24 mouse cellular contexts compared by ENCODE assay signal in genomic region chr7:136864677-136865463, GRCm38 (mm10). TPM values are rescaled to one million over a fixed set of nuclear protein-coding genes. Genes with fewer than 3 reads are reported as not detected.
A peak's percentile ranks its signal among the peaks of the same experiment; 100 is the strongest.
DNase-seq lines count a peak whose midpoint lies in the region; ATAC-seq and TF ChIP-seq lines count a peak whose summit lies in the region.
"Had no signal": no experiment of that assay in that cellular context is flagged by ENCODE, and none has a peak within 500 bp of the region (broad histone marks: within the 10 kb centered on the region; RNA-seq: fewer than 3 reads in every experiment).

No protein-coding gene starts in this region.

- peak; percentile 79; the same call in 1 of the 2 replicates for ATAC-seq in lung, embryonic 15.5 days (ENCODE audit: borderline replicate concordance, extremely low read depth, low FRiP score, low TSS enrichment)
- no peak for ATAC-seq in neural tube, embryonic 13.5 days (ENCODE audit: low read depth)
- no peak for ATAC-seq in neural tube, embryonic 15.5 days (ENCODE audit: low FRiP score)
- peak; percentile 29; the same call in 1 of the 2 replicates for ATAC-seq in stomach, postnatal 0 days (ENCODE audit: low FRiP score, low TSS enrichment)
- ATAC-seq: intestine, embryonic 15.5 days; Patski had no signal

- no peaks in the 10 kb centered on the region for H3K9me3 ChIP-seq in lung, embryonic 15.5 days
- H3K9me3 ChIP-seq in neural tube, embryonic 13.5 days = no peaks in the 10 kb centered on the region
- H3K9me3 ChIP-seq in neural tube, embryonic 15.5 days (replicated peaks) = no peaks in the 10 kb centered on the region
- H3K9me3 ChIP-seq in stomach, postnatal 0 days (ENCODE audit: control insufficient read depth, low read length) = no peaks in the 10 kb centered on the region
- H3K9me3 ChIP-seq: hindbrain, embryonic 15.5 days; intestine, embryonic 15.5 days had no signal

- peaks cover 24% of the 10 kb centered on the region for H3K4me1 ChIP-seq in lung, embryonic 15.5 days
- peaks cover 25% of the 10 kb centered on the region for H3K4me1 ChIP-seq in neural tube, embryonic 13.5 days (replicated peaks)
- H3K4me1 ChIP-seq in neural tube, embryonic 15.5 days = peaks cover 17% of the 10 kb centered on the region
- no peaks in the 10 kb centered on the region for H3K4me1 ChIP-seq in stomach, postnatal 0 days (replicated peaks; ENCODE audit: control insufficient read depth, insufficient read depth)
- H3K4me1 ChIP-seq: intestine, embryonic 15.5 days had no signal

- no peaks in the 10 kb centered on the region for H3K27me3 ChIP-seq in lung, embryonic 15.5 days
- no peaks in the 10 kb centered on the region for H3K27me3 ChIP-seq in neural tube, embryonic 13.5 days
- H3K27me3 ChIP-seq in neural tube, embryonic 15.5 days (replicated peaks) = no peaks in the 10 kb centered on the region
- H3K27me3 ChIP-seq in stomach, postnatal 0 days (ENCODE audit: control insufficient read depth, insufficient read depth, low read length) = no peaks in the 10 kb centered on the region
- H3K27me3 ChIP-seq: intestine, embryonic 15.5 days; Patski had no signal

- DNase-seq in gastrocnemius, adult 2 months = no peak
- no peak for DNase-seq in gastrocnemius, adult 8-10 months (ENCODE audit: low spot score in 2 of 2)
- no peak for DNase-seq in lung, postnatal 36 days
- DNase-seq in stomach, postnatal 0 days (ENCODE audit: low spot score) = peak; percentile 14
- DNase-seq in urinary bladder, postnatal 36 days (ENCODE audit: low spot score in 2 of 2) = no peak
- DNase-seq: adrenal gland, postnatal 36 days; B cell, adult 2 months; cerebellum, adult 11 months; cerebellum, adult 9-11 months; heart, postnatal 4 days; kidney, adult 8-10 months; kidney, postnatal 14 days; left cerebral cortex, postnatal 4 days; right cerebral cortex, adult 18-20 months; right cerebral cortex, postnatal 4 days had no signal

- no peaks in the 10 kb centered on the region for H3K36me3 ChIP-seq in lung, embryonic 15.5 days
- H3K36me3 ChIP-seq in neural tube, embryonic 13.5 days = no peaks in the 10 kb centered on the region
- H3K36me3 ChIP-seq in neural tube, embryonic 15.5 days = no peaks in the 10 kb centered on the region
- no peaks in the 10 kb centered on the region for H3K36me3 ChIP-seq in stomach, postnatal 0 days (ENCODE audit: control insufficient read depth, insufficient read depth, low read length)
- H3K36me3 ChIP-seq: G1E; hindbrain, embryonic 15.5 days; intestine, embryonic 15.5 days; midbrain, embryonic 12.5 days had no signal

- H3K4me2 ChIP-seq in lung, embryonic 15.5 days = no peak overlapping the region; the same call in 1 of the 2 replicates
- H3K4me2 ChIP-seq in neural tube, embryonic 13.5 days = no peak overlapping the region
- no peak overlapping the region for H3K4me2 ChIP-seq in neural tube, embryonic 15.5 days
- no peak overlapping the region for H3K4me2 ChIP-seq in stomach, postnatal 0 days (replicated peaks; ENCODE audit: low read depth)
- H3K4me2 ChIP-seq: hindbrain, embryonic 15.5 days; intestine, embryonic 15.5 days; midbrain, embryonic 12.5 days had no signal

- TF ChIP-seq EP300 in stomach, postnatal 0 days (optimal IDR thresholded peaks at IDR 0.05) = no peak

- intact Hi-C loops in gastrocnemius, adult 2 months (cut with DNase I) = no loop called here

- H3K4me3 ChIP-seq in gastrocnemius, adult 2 months = no peak overlapping the region
- H3K4me3 ChIP-seq in lung, embryonic 15.5 days = no peak overlapping the region
- no peak overlapping the region for H3K4me3 ChIP-seq in neural tube, embryonic 13.5 days
- no peak overlapping the region for H3K4me3 ChIP-seq in neural tube, embryonic 15.5 days (replicated peaks)
- H3K4me3 ChIP-seq in stomach, postnatal 0 days (ENCODE audit: low read depth, low read length) = no peak overlapping the region
- H3K4me3 ChIP-seq: hindbrain, embryonic 15.5 days; intestine, embryonic 15.5 days; midbrain, embryonic 12.5 days; myocyte had no signal

- 28% methylated on average over 7 of the region's 7 CpGs for WGBS in lung, embryonic 15.5 days
- WGBS in neural tube, embryonic 13.5 days = 11% methylated on average over 7 of the region's 7 CpGs
- 21% methylated on average over 7 of the region's 7 CpGs for WGBS in neural tube, embryonic 15.5 days
- whole genome bisulfite sequencing in stomach, postnatal 0 days = 32% methylated on average over 7 of the region's 7 CpGs

- no peak overlapping the region for H3K9ac ChIP-seq in lung, embryonic 15.5 days
- H3K9ac ChIP-seq in neural tube, embryonic 13.5 days = no peak overlapping the region
- H3K9ac ChIP-seq in neural tube, embryonic 15.5 days (replicated peaks) = no peak overlapping the region
- no peak overlapping the region for H3K9ac ChIP-seq in stomach, postnatal 0 days (ENCODE audit: low read length)
- H3K9ac ChIP-seq: hindbrain, embryonic 15.5 days; intestine, embryonic 15.5 days; midbrain, embryonic 12.5 days had no signal

- H3K27ac ChIP-seq in gastrocnemius, adult 2 months = peak overlapping the region; percentile 49; the same call in 1 of the 2 replicates
- H3K27ac ChIP-seq in lung, embryonic 15.5 days = peak overlapping the region; percentile 70
- peak overlapping the region; percentile 67 for H3K27ac ChIP-seq in neural tube, embryonic 13.5 days (replicated peaks)
- H3K27ac ChIP-seq in neural tube, embryonic 15.5 days (replicated peaks) = no peak overlapping the region
- no peak overlapping the region for H3K27ac ChIP-seq in stomach, postnatal 0 days (replicated peaks)
- H3K27ac ChIP-seq: hindbrain, embryonic 15.5 days; intestine, embryonic 15.5 days; midbrain, embryonic 12.5 days had no signal

- TF ChIP-seq CTCF in gastrocnemius, adult 2 months (IDR thresholded peaks at IDR 0.05) = no peak
- TF ChIP-seq CTCF in stomach, postnatal 0 days (IDR thresholded peaks at IDR 0.05; ENCODE audit: low read depth) = no peak

RNA-seq across cellular contexts. Expression of gene Mgmt, which starts 29.5 kb away (rescaled TPM):
- 1 to 10 TPM; 2.4 TPM for total RNA-seq in gastrocnemius, adult 2 months (2021)
- total RNA-seq in gastrocnemius, adult 8-10 months (2022) = 1 to 10 TPM; 2.9 to 4.1 (median 3.6) TPM
- polyA plus RNA-seq in lung, embryonic 15.5 days (2015; fragmentation: Nextera tagmentation; extraction: Ambion mirVana) = 5.5 and 5.9 TPM in 2 replicates
- polyA plus RNA-seq in neural tube, embryonic 13.5 days (2015; fragmentation: Nextera tagmentation; extraction: Ambion mirVana) = 2.0 and 2.6 TPM in 2 replicates
- polyA plus RNA-seq in neural tube, embryonic 15.5 days (2015; fragmentation: Nextera tagmentation; extraction: Ambion mirVana) = 1.3 and 2.6 TPM in 2 replicates
- polyA plus RNA-seq in stomach, postnatal 0 days (2015; fragmentation: Nextera tagmentation; extraction: Ambion mirVana) = 5.5 TPM in 2 replicates
- polyA plus RNA-seq: Patski had no signal

Comparison
In these comparisons a context has a peak if more than half of its experiments do, and no peak if none do; other contexts are left out.
1. H3K27ac ChIP-seq: peak in gastrocnemius, adult 2 months (single experiment), lung, embryonic 15.5 days (single experiment) and neural tube, embryonic 13.5 days (single experiment); none in neural tube, embryonic 15.5 days (single experiment) and stomach, postnatal 0 days (single experiment).
2. ATAC-seq: peak in lung, embryonic 15.5 days (single experiment) and stomach, postnatal 0 days (single experiment); none in neural tube, embryonic 13.5 days (single experiment) and neural tube, embryonic 15.5 days (single experiment).